Mouse (Mus musculus) liver, embryonic 14.5 days (tissue): ENCODE data around the gene Psmd14.

ENCODE experiments used
- CTCF ChIP-seq: IDR thresholded peaks from 2 replicates; pipeline ENCODE4 v1.5.1; 2016; ENCODE audit warnings: antibody characterized with exemption, low read depth, control low read depth
- EP300 ChIP-seq: IDR thresholded peaks from 2 replicates; pipeline ENCODE4 v1.6.1; 2016; ENCODE audit warnings: antibody characterized with exemption, low read depth

DNA sequence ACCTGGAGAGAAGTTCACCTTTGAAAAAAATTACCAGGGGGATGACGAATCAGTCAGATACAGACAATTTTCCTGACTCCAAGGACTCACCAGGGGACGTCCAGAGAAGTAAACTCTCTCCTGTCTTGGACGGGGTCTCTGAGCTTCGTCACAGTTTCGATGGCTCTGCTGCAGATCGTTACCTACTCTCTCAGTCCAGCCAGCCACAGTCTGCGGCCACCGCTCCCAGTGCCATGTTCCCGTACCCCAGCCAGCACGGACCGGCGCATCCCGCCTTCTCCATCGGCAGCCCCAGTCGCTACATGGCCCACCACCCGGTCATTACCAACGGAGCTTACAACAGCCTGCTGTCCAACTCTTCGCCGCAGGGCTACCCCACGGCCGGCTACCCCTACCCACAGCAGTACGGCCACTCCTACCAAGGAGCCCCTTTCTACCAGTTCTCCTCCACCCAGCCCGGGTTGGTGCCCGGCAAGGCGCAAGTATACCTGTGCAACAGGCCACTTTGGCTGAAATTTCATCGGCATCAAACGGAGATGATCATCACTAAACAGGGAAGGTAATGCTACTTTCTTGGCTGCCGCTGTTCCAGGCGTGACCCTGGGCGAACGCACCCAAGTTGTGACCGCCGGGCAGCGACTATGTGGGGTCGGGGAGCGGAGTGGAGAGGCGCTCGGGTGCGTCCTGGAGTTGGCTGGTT is 93.5 kb downstream of the Psmd14 start:
- no peak for TF ChIP-seq CTCF
- no peak for TF ChIP-seq EP300
